ENCODE assay signal across 8 mouse cellular contexts in the genomic region with DNA sequence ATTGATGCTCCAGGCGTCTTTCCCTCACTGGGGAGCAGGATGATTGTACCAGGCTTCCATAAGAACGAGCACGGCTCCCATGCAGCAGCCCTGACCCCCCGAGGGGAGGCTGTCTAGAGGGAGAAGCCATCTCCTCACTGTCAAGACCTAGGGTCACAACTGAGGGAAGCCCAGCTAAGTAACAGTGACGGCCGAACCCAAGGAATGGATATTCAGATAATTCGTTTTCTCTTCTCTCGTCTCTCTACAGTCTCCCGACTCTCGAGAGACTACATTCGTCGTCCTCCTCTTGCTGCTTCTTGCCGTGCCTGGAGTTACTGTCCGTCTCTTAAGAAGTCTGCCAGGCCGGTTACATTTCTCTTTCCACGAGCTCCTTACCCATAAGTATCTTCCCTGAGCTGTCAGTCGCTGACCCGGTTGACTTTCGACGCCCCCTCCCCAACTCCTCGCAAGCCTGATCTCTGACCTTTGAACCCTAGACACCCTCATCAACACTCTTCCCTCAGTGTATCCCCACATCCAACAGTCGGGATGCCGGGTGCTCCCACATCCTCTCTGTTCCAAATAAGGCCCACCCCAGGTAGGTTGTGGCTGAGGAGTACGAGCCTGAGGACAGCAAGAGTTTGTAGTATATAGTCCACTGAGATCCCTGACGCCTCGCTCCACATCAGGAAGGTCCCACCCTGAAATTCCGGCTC.
DNase-seq lines count a peak whose midpoint lies in the region; ATAC-seq and TF ChIP-seq lines count a peak whose summit lies in the region.
"Not testable (repeated sequence)": the region's sequence is repeated elsewhere in the genome, so short reads cannot be mapped to it uniquely, and the experiment has no call there.

No protein-coding gene starts in this region.

- H3K4me1 ChIP-seq in G1E (ENCODE audit: insufficient read depth, low read depth, low read length); forebrain, embryonic 11.5 days (replicated peaks; ENCODE audit: control insufficient read depth, insufficient read depth, low read length); heart, embryonic 12.5 days (replicated peaks); hindbrain, embryonic 15.5 days (replicated peaks); kidney, embryonic 16.5 days (ENCODE audit: insufficient read depth, low read length); liver, embryonic 14.5 days (replicated peaks; ENCODE audit: control insufficient read depth in 2 of 2, insufficient read depth in 2 of 2, low read length in 1 of 2); neural tube, embryonic 12.5 days: not testable (repeated sequence)

- H3K4me2 ChIP-seq in forebrain, embryonic 11.5 days (ENCODE audit: low read depth, low read length, severe bottlenecking); heart, embryonic 12.5 days; hindbrain, embryonic 15.5 days; kidney, embryonic 16.5 days (replicated peaks; ENCODE audit: low read depth, low read length); liver, embryonic 14.5 days (ENCODE audit: low read depth); neural tube, embryonic 12.5 days (replicated peaks): not testable (repeated sequence)

- not testable (repeated sequence) for H3K9ac ChIP-seq in forebrain, embryonic 11.5 days (ENCODE audit: low read length); heart, embryonic 12.5 days; hindbrain, embryonic 15.5 days; kidney, embryonic 16.5 days (replicated peaks; ENCODE audit: low read length); liver, embryonic 14.5 days (replicated peaks); neural tube, embryonic 12.5 days

- not testable (repeated sequence) for H3K4me3 ChIP-seq in G1E (ENCODE audit: low read depth, low read length); forebrain, embryonic 11.5 days (ENCODE audit: low read depth, low read length); heart, embryonic 12.5 days; hindbrain, embryonic 15.5 days; kidney, embryonic 16.5 days (ENCODE audit: low read length); liver, embryonic 14.5 days (ENCODE audit: insufficient read depth in 1 of 2, low read depth in 2 of 2, low read length in 2 of 2); neural tube, embryonic 12.5 days

- not testable (repeated sequence) for H3K9me3 ChIP-seq in G1E (replicated peaks); forebrain, embryonic 11.5 days (ENCODE audit: control insufficient read depth, low read length); heart, embryonic 12.5 days (replicated peaks); hindbrain, embryonic 15.5 days; kidney, embryonic 16.5 days (ENCODE audit: low read length); liver, embryonic 14.5 days (ENCODE audit: control insufficient read depth, low read length); neural tube, embryonic 12.5 days

- peak; percentile 29; the same call in 1 of the 2 replicates for ATAC-seq in G1E (ENCODE audit: extremely low read depth, insufficient number of reproducible peaks, low FRiP score, poor library complexity, severe bottlenecking)
- peak; percentile 78 for ATAC-seq in forebrain, embryonic 11.5 days (replicated peaks; ENCODE audit: low FRiP score)
- peak; percentile 64; the same call in 1 of the 2 replicates for ATAC-seq in heart, embryonic 12.5 days (ENCODE audit: insufficient number of reproducible peaks, low FRiP score)
- ATAC-seq in hindbrain, embryonic 15.5 days (ENCODE audit: low FRiP score, low read depth) = peak; percentile 90
- ATAC-seq in kidney, embryonic 16.5 days (ENCODE audit: low FRiP score, low TSS enrichment) = peak; percentile 81
- ATAC-seq in liver, embryonic 14.5 days (ENCODE audit: insufficient read depth) = peak; percentile 79
- peak; percentile 75 for ATAC-seq in megakaryocyte-erythroid progenitor cell, adult 5-6 weeks (replicated peaks; ENCODE audit: low FRiP score, low TSS enrichment, poor library complexity, severe bottlenecking)
- peak; percentile 58 for ATAC-seq in neural tube, embryonic 12.5 days (ENCODE audit: low FRiP score, low read depth)

- not testable (repeated sequence) for H3K27ac ChIP-seq in forebrain, embryonic 11.5 days (ENCODE audit: low read depth, low read length); heart, embryonic 12.5 days (ENCODE audit: poor library complexity, severe bottlenecking); hindbrain, embryonic 15.5 days (replicated peaks); kidney, embryonic 16.5 days (ENCODE audit: low read length); liver, embryonic 14.5 days; neural tube, embryonic 12.5 days

- H3K36me3 ChIP-seq in G1E (replicated peaks); forebrain, embryonic 11.5 days (ENCODE audit: control insufficient read depth, insufficient read depth, low read length); heart, embryonic 12.5 days; hindbrain, embryonic 15.5 days; kidney, embryonic 16.5 days (ENCODE audit: insufficient read depth, low read length); liver, embryonic 14.5 days (replicated peaks; ENCODE audit: control insufficient read depth, insufficient read depth, low read depth); neural tube, embryonic 12.5 days: not testable (repeated sequence)

- 60% methylated on average over 1 of the region's 27 CpGs for WGBS in forebrain, embryonic 11.5 days
- WGBS in heart, embryonic 12.5 days = 33% methylated on average over 1 of the region's 27 CpGs
- 71% methylated on average over 1 of the region's 27 CpGs for WGBS in hindbrain, embryonic 15.5 days
- 71% methylated on average over 1 of the region's 27 CpGs for WGBS in kidney, embryonic 16.5 days
- 33% methylated on average over 1 of the region's 27 CpGs for WGBS in liver, embryonic 14.5 days (ENCODE audit: insufficient replicate concordance)
- WGBS in neural tube, embryonic 12.5 days = 81% methylated on average over 2 of the region's 27 CpGs

- not testable (repeated sequence) for TF ChIP-seq CTCF in G1E (IDR thresholded peaks at IDR 0.05; ENCODE audit: low read depth, low read length); liver, embryonic 14.5 days (IDR thresholded peaks at IDR 0.05; ENCODE audit: low read depth)

- not testable (repeated sequence) for TF ChIP-seq EP300 in liver, embryonic 14.5 days (IDR thresholded peaks at IDR 0.05; ENCODE audit: low read depth)

- not testable (repeated sequence) for DNase-seq in G1E (ENCODE audit: low spot score); forebrain, embryonic 11.5 days (ENCODE audit: low spot score); liver, embryonic 14.5 days (ENCODE audit: low read depth in 3 of 3, low spot score in 3 of 3)

- H3K27me3 ChIP-seq in G1E (ENCODE audit: insufficient read depth, low read length); forebrain, embryonic 11.5 days (ENCODE audit: control insufficient read depth, insufficient read depth, low read length); heart, embryonic 12.5 days (replicated peaks); hindbrain, embryonic 15.5 days; kidney, embryonic 16.5 days (ENCODE audit: insufficient read depth, low read length); liver, embryonic 14.5 days (ENCODE audit: control insufficient read depth, insufficient read depth, low read length); neural tube, embryonic 12.5 days (replicated peaks): not testable (repeated sequence)

Comparison
In these comparisons a context has a peak if more than half of its experiments do, and no peak if none do; other contexts are left out.
1. ATAC-seq: peak in every context shown above with its lines; median percentile 90 in hindbrain, embryonic 15.5 days; 81 in kidney, embryonic 16.5 days; 79 in liver, embryonic 14.5 days; 78 in forebrain, embryonic 11.5 days; 75 in megakaryocyte-erythroid progenitor cell, adult 5-6 weeks; 64 in heart, embryonic 12.5 days; 58 in neural tube, embryonic 12.5 days; 29 in G1E.